In genomic region chr7:98879176-98879575, GRCm38 (mm10) we compare ENCODE assay signal across 16 mouse cellular contexts. TPM values are rescaled to one million over a fixed set of nuclear protein-coding genes. Genes with fewer than 3 reads are reported as not detected.
"Had no signal": no experiment of that assay in that cellular context is flagged by ENCODE, and none has a peak within 500 bp of the region (broad histone marks: within the 10 kb centered on the region; RNA-seq: fewer than 3 reads in every experiment).

No protein-coding gene starts in this region.

- ATAC-seq: liver, postnatal 0 days; midbrain, embryonic 16.5 days had no signal

- H3K27me3 ChIP-seq: liver, embryonic 13.5 days; lung, embryonic 15.5 days; neural tube, embryonic 13.5 days had no signal

- DNase-seq: kidney, postnatal 36 days; layer of hippocampus, adult 9-11 months; liver; liver, embryonic 13.5 days; liver, postnatal 0 days; lung, postnatal 14 days; retina, postnatal 1 day; right cerebral cortex, postnatal 4 days; spleen, adult 18-20 months; thymus, adult 2 months; thymus, postnatal 4 days had no signal

RNA-seq across cellular contexts. Expression of gene Wnt11, which starts 44.3 kb away (rescaled TPM):
- total RNA-seq: megakaryocyte-erythroid progenitor cell, adult 5-6 weeks had no signal
- polyA plus RNA-seq: macrophage had no signal
